Mouse (Mus musculus) kidney, adult 11 months (tissue): ENCODE measurements around the gene Ccl22.
A peak's percentile ranks its signal among the peaks of the same experiment; 100 is the strongest.

Experiments used
- DNase-seq: peaks from one replicate; pipeline ENCODE4 v3.0.0; 2022

Ccl22 gene

DNA sequence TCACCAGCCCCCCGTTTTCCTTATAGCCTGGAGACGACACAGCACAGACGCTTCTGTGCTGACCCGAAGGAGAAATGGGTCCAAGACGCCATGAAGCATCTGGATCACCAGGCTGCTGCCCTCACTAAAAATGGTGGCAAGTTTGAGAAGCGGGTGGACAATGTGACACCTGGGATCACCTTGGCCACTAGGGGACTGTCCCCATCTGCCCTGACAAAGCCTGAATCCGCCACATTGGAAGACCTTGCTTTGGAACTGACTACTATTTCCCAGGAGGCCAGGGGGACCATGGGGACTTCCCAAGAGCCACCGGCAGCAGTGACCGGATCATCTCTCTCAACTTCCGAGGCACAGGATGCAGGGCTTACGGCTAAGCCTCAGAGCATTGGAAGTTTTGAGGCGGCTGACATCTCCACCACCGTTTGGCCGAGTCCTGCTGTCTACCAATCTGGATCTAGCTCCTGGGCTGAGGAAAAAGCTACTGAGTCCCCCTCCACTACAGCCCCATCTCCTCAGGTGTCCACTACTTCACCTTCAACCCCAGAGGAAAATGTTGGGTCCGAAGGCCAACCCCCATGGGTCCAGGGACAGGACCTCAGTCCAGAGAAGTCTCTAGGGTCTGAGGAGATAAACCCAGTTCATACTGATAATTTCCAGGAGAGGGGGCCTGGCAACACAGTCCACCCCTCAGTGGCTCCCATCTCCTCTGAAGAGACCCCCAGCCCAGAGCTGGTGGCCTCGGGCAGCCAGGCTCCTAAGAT lies 34.3 kb downstream of the Ccl22 start:
- DNase-seq, result no peak

- DNase-seq, result no peak
Measured at GRCm38 (mm10) chr8:94780491-94781154, 35.2 kb downstream of the Ccl22 start.

- DNase-seq, result no peak
Measured at GRCm38 (mm10) chr8:94781155-94781837, 35.9 kb downstream of the Ccl22 start.

GRCm38 (mm10) chr8:94781838-94782235 lies 36.4 kb downstream of the Ccl22 start:
- DNase-seq, result peak; percentile 94

DNA sequence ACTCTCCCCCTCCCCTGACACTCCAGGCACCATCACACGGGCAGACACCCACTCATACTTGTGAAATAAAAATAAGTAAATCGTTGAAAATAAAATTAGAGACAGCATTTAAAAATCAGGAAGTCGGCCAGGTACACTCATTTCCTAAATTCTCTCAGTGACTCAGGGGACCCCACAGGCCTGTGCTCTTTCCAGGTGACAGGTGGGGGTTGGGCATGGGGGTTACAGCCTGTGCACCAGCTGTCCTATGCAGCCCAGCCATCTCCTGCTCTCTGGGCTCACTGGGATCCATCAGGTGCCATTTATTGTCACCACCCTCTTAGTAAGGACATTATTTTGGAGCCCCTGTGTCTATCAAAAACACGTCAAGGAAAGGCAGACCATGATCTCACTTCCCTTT lies 38.5 kb downstream of the Ccl22 start:
- DNase-seq, result no peak

DNA sequence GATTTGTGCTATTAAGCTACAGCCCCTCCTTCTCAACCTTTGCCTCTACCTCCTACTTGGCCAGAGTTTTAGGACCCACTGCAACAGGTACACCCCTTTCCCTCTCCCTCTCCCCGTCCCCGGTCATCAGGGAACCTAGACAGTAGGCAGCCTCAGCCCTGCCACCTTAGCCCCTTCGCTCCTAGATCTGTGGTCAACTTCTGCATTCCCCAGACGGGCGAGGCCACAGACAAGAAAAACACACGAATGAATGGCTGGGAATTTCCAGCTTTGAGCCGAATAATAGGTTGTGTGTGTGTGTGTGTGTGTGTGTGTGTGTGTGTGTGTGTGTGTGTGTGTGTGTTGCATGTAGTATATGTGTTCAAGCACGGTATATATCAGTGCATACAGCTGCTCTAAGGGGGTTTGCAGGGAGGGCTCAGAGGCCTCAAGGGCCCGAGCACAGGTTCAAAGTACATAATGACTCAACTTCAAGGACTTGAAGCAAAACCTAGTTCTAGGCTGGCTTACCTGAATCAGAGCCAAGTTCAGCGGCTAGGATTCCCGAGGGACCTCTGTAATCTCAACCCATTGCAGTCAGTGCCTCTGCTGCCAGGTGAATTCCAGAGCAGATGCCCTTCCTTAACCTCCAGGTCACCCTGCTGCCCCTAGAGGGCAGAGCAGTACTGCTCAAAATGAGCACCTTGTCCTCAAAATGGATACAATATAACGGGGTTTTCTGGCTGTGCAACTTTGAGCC lies 40.0 kb downstream of the Ccl22 start:
- DNase-seq, result peak; percentile 85

DNA sequence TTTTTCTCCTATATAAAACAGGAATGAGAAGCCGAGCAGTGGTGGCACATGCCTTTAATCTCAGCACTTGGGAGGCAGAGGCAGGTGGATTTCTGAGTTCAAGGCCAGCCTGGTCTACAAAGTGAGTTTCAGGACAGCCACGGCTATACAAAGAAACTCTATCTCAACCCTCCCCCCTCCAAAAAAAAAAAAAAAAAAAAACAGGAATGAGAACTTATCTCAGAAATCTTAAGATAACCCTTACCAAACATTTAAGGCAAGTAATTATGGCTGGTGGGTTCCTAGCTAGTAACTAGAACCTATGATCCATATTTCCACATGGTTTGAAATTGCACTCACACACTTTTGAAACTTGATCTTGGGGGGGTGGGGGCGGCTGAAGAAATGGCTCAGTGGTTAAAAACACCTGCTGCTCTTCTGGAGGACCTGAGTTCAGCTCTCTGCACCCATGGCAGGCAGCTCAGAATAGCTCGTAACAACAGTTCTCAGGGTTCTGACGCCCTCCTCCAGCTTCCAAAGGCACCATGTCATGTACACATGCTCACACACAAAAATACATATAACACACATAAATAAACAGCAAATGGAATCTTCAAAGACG lies 40.7 kb downstream of the Ccl22 start:
- no peak for DNase-seq

GRCm38 (mm10) chr8:94787524-94788501 lies 42.4 kb downstream of the Ccl22 start:
- peak; percentile 82 for DNase-seq

GRCm38 (mm10) chr8:94789256-94789955 lies 44.0 kb downstream of the Ccl22 start:
- DNase-seq, result peak; percentile 53

GRCm38 (mm10) chr8:94794368-94794767 lies 49.0 kb downstream of the Ccl22 start:
- no peak for DNase-seq

- DNase-seq, result no peak
Measured at GRCm38 (mm10) chr8:94794782-94795181, 49.4 kb downstream of the Ccl22 start.

DNA sequence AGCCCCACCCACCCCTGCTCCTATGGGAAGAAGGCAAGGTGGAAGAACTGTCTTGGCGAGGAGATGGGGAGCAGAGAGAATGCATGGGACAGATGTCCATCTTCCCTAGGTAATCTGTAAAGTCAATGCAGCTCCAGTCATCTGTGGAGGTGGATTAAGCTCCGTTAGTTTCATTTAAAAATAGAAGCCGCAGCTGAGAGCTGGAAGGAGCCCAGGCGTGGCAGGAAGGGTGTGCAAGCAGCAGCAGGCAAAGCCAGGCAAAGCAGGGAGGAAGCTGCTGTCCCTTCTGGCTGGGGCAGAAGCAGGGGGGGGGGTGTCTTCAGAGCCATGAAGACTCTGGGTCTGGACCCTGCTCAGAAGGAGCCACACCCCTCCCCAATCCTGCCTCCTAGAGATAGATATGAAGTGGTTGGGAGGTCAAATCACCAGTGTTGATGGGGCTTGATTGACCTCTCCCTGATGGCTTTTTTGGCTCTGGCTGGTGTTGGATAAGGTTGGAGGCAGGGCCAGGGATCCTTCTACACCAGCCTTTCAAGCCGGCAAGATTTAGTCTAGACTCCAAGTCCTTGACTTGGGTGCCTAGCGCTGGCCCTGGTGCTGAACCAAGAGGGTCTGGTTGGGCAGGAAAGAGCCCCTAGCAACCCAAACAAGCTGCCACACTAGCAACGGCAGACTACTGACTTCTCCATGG lies 55.0 kb downstream of the Ccl22 start:
- DNase-seq, result no peak
